Mouse (Mus musculus): ENCODE data around the gene Fam19a2. TPM values are rescaled to one million over a fixed set of nuclear protein-coding genes. Genes with fewer than 3 reads are reported as not detected.

Fam19a2 gene
- polyA plus RNA-seq, 1 experiment: 0.03 TPM

DNA sequence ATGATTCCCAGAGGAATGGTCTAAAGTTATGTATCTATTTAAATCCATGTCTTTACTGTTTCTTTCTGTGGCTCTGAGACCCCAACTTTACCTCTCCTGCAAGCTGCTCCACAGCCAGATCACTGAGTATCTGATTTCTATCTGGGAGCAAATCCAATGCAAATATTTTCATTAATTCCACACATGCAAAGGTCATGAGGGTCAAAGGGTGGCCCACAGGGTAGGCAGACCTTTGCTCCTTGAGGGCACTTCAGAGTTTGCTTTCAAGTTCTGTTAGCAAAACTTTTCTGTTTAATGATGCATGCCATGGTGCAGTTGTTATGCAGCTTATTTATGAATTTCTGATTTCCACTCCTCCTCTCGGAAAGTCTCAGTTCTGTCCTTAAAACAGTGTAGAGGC lies 303.9 kb downstream of the Fam19a2 start:
- no peak for DNase-seq (ENCODE audit: low spot score)

DNA sequence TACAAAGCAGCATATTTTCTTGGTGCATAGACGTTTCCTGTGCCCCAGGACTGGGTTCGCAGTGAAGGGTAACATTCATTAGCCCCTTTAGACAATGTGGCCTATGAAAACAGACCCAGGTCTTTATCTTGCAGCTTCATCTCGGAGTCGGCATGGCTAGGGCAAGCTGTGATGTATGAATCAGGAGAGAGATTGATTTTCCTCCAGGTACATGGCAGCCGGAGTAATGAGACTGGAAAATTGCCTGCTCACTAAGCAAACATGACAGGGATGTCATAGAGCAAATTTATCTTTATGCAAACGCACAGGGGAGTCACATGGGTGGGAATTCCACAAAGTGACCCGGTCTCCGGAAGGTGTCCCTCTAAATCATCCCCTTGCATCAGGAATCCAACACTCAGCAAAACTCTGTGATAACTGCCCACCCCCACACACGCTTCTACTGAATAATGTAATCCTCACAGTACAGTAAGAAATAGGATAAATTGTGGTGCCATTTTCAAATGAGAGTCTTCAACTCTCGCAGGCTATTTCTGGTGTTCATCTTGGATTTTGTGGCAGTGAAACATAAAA lies 306.9 kb downstream of the Fam19a2 start:
- DNase-seq (ENCODE audit: low spot score): no peak

DNA sequence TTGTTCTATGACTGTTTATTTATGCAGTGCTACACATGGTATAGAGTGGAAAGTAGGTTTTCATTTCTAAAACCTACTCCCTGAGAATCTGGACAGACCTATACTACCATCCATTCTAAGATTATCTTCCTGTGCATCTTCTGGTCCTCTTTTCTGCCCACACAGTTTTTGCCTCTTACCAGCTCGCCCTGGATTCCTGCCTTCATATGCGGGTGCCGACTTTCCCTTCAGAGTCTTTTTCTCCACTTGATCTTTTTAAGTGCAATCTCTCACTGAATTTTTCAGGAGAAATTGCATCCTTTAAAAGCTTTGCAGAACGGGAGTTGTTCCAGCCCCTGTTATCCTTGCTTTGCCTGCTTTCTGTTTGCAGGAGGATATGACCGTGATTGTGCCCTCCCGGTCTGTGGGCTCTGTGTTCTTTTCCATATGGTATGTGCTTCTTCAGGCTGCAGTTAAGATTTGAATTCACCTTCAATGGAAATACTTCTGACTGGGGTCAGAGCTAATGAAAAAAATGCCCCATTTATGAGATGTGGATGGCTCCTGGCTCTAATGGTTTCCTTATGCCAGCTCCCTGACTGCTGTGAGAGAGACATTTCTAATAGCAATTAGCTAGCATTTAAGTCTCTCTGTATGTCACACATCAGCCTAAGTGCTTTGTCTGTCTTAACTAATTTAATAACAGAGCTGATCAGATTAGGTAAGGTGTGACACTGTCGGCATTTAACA lies 308.7 kb downstream of the Fam19a2 start:
- no peak for DNase-seq (ENCODE audit: low spot score)

DNA sequence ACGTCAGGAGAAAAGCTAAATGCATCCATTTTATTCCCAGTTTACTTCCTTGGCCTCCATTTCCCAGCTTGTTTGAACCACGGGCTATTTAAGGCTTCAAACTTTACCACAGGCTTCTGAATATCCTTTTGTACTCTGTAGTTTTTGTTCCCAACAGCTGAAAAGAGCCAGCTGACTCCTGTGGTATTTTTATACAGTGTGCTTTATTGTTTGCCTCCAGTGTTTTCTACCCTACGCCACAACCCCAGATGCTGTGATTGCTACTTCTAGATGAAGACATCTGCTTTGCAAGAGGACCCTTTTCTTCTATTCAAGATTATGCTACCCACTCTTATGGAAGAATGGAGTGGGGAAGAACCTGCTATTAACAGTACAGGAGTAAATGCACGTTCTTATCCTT lies 314.0 kb downstream of the Fam19a2 start:
- no peak for DNase-seq (ENCODE audit: low spot score)

DNA sequence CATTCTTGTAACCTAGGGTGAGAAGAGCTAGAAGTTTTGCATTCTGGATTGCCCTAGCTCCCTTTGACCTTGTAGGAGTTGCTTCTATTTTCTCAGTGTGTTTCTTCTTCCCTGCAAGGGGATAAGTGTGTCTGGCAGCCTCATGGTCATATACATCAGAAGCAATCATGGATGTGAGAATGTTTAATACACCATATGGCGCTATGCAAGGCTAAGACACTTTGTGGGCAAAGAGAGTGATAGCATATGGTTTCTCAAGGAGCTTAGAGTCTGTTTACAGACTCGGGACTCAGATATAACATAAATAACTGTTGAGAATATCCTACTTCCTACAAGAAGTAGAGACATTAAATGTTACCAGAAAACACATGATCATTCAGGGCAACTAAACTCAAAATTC lies 315.2 kb downstream of the Fam19a2 start:
- DNase-seq (ENCODE audit: low spot score): no peak

DNA sequence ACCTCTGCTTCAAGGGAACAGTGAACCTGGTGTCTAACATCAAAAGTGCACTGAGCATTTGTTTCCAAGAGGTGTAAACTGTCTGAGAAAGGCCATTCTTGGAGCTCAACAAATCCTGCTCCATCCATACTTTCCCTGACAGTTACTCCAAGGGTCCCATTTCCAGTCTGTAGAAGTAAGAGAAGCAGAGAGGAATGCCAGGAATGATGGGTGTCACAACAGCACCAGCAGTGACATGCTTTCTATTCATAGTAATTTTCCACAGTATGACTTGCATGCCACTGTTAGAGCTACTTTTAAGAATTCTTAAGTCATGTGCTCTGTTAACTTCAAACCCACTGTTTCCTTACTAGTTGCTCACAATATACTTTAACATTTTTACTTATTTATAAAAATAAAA lies 331.2 kb downstream of the Fam19a2 start:
- DNase-seq (ENCODE audit: low spot score): no peak

DNA sequence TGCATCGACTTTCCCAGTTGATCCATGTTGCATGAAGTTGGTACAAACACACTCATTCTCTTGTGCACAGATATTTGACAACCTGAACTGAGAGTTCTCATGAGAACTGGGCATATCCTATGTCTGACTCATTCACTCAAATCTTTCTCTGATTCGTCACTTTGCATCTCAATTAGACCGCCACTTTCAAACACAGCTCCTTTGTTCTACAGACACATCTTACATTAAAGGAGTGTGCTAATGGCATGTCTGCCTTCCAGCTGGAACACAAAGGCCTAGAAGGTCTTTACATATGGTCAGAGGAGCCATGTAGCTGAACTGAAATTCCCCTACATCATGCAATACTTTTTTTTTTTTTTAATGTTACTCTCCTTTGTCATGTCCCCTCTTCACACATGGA lies 333.3 kb downstream of the Fam19a2 start:
- no peak for DNase-seq (ENCODE audit: low spot score)

DNA sequence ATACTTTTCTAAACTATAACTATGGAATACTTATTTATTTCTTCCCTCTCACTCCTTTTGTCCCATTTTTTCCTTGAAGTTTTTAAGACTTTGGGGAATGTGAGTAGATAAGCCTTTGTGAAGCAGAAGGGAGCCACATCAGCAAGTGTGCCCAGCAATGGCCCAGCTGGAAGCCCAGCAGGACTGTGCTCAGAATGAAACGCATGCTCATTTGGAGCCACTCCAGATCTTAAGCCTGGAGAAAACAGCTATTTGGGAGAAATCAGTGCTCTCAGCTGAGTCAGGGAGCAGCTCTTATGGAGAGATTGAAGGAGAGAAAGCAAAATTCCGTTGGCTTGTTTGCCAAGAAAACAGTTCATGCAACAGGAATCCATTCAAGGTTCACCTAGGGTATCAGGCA lies 341.9 kb downstream of the Fam19a2 start:
- no peak for DNase-seq (ENCODE audit: low spot score)

DNA sequence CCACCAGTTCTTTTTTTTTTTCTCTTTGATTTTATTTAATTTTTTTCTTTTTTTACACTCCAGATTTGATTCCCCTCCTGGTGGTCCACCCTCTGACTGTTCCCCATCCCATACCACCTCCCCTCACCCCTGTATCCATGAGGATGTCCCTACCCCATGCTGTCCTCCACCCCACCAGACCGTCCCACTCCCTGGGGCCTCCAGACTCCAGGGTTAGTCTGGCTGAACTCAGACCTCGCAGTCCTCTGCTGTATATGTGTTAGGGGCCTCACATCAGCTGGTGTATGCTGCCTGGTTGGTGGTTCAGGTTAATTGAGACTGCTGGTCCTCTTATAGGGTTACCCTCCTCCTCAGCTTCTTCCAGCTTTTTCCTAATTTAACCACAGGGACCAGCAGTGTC lies 362.9 kb downstream of the Fam19a2 start:
- DNase-seq (ENCODE audit: low spot score): no peak

DNA sequence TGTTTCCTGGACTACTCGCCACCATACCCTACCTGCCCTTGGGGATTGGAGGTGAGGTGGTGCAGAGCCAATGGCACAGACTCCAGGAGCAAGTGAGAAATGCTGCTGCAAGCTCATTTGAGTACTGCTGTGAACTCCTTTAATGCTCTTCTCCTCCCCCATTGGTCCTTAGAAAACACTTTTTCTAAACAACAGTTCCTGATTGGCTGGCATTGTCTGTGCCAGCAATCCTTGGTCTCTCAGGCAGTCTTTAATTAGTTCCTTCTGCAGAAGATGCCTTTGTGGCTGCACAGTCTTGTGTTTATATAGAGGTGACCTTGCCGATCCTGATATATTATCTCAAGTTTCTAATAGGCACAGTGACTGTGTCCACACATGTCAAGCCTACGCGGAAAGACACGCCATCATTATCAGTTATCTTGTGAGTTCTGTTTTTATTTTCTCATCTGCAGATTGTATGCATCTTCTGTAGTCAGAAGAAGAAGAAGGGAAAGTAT lies 365.5 kb downstream of the Fam19a2 start:
- no peak for DNase-seq (ENCODE audit: low spot score)

DNA sequence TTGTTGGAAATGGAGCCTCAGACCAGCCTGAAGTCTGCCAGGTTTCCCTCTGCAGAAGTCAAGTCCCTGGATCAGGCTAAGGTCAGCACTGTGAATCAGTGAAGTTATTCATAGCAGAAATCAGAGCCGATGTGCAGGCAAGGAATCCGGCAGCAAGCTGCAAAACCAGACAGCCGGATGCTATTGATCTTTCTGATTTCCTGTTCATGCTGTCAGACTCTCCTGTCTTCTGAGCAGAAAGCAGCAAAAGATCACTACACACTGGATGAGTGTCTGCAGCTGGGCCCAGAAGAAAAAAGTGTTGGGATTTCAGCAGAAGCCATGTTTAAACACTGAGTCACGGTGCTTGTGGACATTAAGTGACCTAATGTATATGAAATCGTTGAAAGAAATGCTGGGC lies 368.2 kb downstream of the Fam19a2 start:
- DNase-seq (ENCODE audit: low spot score): no peak

DNA sequence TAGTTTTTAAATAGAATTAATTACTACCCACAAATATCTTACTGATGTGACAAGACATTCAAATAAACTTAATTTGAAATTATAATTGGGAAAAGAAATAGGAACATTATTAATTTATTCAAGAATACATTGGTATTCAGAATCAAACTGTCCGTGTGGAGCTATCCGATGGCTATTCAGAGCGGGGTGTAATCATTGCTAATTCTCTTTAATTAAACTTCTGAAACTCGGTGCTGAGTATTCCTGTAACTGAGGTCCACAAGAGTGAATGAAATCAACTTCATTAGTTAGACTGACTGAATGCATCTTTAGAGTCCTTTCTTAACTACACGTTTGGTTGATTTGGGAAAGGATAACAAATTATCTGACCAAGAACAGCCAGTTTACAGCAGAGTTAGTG lies 372.9 kb downstream of the Fam19a2 start:
- DNase-seq (ENCODE audit: low spot score): no peak

DNA sequence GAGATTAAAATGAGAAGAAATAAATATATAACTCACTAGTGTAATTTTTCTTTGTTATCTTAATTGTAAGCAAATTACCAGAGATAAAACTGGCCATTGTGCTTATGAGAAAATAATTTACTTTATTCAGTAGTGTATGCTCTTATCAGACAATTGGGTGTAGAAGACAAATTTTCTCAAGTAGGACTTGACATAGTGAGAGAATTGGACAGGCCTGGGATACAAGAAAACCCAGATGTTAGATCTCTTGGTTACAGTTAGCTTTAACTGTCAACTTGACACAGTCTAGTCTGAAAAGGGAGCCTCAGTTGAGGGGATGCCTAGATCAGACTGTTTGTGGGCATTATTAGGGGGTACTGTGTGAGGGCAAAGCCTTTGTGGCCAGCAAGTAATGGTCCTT lies 373.7 kb downstream of the Fam19a2 start:
- no peak for DNase-seq (ENCODE audit: low spot score)

DNA sequence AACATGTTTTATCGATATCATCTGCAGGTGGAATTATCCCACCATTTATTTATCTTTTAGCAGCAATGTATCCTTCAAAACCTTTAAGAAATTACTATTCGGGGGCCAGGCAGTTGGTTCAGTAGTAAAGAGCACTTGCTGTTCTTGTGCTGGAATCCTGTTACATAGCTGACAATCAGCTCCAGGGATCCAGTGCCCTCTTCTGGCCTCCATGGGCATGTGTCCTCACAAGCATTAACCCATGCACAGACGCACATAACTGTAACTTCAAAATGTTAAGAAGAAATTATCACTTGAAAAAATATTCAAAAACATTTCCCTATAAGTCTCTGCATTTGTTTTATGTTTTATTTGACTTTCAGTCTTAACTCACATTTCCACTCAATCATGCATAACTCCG lies 381.8 kb downstream of the Fam19a2 start:
- DNase-seq (ENCODE audit: low spot score): no peak

DNA sequence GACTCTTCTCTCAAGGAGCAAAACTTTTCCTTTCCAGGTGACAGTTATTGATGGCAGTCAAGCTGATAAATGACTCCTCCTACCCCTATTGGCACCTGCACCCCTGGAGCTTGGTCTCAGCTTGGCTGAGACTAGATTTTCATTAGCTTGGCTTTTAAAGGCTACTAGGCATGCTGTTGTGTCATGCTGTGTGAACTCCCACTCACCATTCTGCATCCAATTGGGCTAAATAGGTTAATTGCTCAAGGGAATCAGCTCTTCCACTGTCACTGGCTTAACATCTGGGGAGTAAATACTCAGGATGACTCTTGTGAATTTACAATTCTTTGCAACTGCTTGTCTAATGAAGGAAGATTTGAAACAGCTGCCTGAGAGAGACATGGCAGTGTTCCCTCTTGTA lies 407.4 kb downstream of the Fam19a2 start:
- DNase-seq (ENCODE audit: low spot score): no peak

DNA sequence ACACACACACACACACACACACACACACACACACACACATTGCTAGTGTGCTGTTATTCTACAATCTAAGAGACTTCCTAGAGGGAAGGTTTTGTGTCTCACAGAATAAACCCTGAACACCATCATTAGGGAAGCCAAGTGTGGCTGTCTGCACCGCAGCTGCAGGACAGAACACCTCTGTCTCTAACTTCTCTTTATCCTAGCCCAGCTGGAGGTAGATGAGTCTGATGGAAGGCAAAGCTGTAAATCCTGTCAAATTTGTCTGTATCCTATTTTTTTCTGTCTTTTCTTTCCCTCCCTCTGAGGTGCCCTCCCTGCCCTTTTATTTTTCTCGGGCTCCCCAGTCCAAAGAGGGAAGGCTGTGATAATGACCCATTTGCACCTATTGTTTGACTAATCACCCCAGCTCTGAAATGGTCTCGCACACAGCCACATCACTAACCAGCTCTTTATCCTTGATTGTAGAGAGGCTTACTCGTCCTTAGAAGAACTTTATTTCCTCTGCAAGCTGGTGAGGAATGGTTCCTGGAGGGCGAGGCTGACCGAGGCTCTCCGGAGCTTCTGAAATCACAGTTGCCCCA lies 414.6 kb downstream of the Fam19a2 start:
- no peak for DNase-seq (ENCODE audit: low spot score)

DNA sequence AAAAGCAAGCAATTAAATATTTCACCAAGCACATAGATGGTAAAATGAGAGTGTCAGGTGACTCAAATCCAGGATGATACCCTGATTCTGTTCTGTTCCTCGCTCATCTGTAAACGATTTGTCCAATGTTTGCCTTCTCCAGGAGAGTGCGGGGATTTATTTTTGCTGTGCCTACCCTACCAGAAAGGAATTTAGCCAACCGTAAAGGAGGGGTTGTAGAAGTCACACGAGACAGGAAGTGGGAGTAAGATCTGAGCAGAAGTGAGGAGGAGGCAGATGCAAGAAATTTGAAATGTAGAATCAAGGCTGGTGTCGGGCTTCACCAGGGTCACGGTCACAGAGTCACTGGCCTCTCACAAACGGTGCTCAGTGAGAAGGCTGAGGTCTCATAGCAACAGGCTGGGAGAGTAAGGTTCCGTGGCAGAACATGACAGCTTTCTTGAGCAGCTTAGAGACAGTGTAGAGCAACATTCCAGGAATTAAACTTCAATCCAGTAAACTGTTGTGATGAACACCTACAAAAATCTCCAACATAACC lies 419.0 kb downstream of the Fam19a2 start:
- no peak for DNase-seq (ENCODE audit: low spot score)

DNA sequence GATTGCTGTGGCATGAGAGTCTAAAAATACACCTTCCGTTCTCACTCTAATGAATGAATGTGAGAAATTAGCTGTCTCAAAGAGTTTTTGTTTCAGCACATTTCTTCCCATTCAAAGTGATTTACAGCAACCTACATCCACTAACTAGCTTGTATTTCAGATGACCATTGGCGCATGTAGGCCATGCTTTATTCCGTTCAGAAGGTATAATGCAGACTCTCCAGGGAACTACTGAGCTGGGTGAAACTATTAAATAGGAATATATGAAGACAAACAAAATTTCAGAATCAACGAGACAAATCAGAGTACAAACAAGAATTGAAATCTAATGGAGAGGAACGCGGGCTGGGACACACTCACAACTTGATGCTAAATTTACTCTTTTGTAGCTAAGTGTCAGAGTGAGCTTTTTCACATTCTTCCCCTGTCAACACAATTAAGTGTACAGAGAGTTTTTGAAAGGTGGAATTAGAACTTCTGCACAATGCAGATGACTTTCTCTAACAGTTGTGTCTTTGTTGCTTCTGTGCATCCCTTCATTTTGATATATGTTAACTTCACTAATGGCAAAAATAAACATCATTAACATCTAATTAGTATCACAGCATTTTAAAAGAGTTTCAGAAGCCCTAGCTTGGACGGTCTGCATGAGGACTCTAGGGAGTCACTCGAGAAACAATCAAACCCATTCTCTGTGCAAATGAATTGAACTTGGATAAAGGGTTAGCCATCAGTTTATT lies 428.6 kb downstream of the Fam19a2 start:
- DNase-seq (ENCODE audit: low spot score): no peak

DNA sequence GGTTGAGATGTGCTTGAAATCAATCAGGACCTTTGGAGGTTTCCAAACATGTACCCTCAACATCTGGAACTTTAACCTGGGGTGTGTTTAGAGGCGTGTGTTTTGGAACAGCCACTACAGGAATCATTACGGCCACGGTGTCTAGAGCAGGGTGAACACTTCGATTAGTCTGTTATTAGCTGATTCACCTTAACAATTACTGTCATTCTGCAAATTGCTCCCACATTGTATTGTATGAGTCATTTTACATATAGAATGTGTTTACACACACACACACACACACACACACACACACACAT lies 429.1 kb downstream of the Fam19a2 start:
- DNase-seq (ENCODE audit: low spot score): no peak

DNA sequence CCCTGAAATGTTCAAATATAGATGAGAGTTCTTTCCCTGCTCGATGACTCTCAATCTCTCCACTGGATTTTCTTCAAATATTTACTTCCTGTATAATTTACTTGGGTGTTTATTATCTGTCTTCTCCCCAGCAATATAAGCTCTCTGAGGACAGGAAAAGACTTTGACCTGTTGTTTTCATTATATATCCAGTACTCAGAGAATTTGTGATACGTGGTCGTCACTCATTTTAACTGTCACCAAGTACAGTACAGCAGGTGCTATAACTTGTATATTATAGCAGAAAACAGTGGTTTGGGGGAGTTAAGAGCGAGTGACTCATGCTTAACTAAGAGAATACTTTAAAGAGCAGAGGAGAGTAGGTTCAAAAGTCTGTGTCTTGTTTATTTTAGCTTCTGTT lies 438.8 kb downstream of the Fam19a2 start:
- DNase-seq (ENCODE audit: low spot score): no peak

DNA sequence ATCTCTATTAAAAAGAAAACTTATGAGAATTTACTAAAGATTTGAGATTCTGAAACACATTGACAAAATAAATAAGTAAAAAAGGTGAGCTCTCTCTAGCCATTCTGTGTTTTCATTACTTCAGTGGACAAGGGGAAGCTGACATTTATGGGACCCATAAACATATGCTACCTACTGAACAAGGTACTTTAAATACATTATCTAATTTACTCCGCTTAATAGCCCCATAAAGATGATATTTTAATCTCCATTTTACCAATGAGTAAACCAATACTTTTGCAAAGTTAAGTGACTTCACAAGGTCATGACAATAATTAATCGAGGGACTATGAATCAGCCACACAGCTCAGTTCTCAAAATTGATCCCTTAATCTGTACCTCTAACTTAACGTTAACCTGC lies 443.2 kb downstream of the Fam19a2 start:
- DNase-seq (ENCODE audit: low spot score): no peak

DNA sequence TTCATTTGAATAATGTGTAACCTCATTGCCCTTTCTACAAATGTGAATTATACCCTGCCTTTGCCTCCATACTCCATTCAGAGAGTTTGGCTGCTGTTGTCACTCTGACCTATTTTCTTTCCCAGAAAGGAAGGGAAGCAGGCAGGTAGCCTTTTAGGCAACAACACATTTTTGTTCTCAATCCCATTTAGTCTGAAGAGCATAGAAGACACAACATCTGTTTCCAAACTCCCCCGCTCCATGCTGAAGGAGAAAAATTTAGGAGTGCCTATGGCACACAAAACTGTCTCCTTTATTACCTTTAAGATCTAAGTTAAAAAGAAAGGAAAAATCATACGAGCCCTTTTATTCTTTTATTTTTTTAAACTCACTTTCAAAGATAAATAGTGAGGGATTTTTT lies 446.9 kb downstream of the Fam19a2 start:
- no peak for DNase-seq (ENCODE audit: low spot score)

All from urinary bladder, adult 2 months (tissue).